Mouse (Mus musculus): ENCODE measurements around the gene Gnrhr. TPM values are rescaled to one million over a fixed set of nuclear protein-coding genes. Genes with fewer than 3 reads are reported as not detected.

Gene Gnrhr
- polyA plus RNA-seq, 1 experiment from 2014 or later, result not detected

Other genes starting within 250 kb of the Gnrhr start
- 54.4 and 55.7 TPM in 2 replicates for gene Cenpc1, start 132.3 kb downstream of the Gnrhr start, polyA plus RNA-seq (2016; fragmentation: Nextera tagmentation; extraction: Ambion mirVana)
- gene Stap1, start 126.2 kb downstream of the Gnrhr start, polyA plus RNA-seq (2016; fragmentation: Nextera tagmentation; extraction: Ambion mirVana), result 0.06 and 0.31 TPM in 2 replicates
- gene Uba6, start 25.1 kb downstream of the Gnrhr start, polyA plus RNA-seq (2016; fragmentation: Nextera tagmentation; extraction: Ambion mirVana), result 21.1 and 21.5 TPM in 2 replicates
- gene Tmprss11c, start 91.4 kb upstream of the Gnrhr start, polyA plus RNA-seq (2016; fragmentation: Nextera tagmentation; extraction: Ambion mirVana), result not detected in 2 replicates
- gene Tmprss11d, start 175.5 kb upstream of the Gnrhr start, polyA plus RNA-seq (2016; fragmentation: Nextera tagmentation; extraction: Ambion mirVana), result not detected in 2 replicates

All from forebrain, embryonic 12.5 days (tissue).